Mouse (Mus musculus): ENCODE measurements around the gene Msx1.

Gene Msx1

DNA sequence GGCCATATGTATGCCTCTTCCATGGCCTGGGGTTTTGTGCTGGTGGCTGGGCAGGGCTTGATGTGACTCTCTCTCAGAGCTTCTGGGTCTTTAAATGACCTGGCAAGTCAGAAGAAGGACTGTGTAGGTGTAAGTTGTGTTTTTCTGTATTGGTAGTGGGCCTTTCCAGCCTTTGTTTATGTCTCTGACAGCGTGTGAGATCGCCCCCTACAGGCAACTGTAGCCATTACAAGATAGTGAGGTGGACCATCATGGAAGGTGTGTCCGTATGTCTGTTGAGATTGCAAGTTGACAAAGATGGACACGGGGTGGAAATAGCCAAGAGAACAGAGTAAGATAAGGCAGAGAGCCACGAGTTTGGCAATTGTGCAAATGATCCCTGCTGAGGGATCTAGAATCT lies 32.2 kb downstream of the Msx1 start:
- DNase-seq, result no peak

DNA sequence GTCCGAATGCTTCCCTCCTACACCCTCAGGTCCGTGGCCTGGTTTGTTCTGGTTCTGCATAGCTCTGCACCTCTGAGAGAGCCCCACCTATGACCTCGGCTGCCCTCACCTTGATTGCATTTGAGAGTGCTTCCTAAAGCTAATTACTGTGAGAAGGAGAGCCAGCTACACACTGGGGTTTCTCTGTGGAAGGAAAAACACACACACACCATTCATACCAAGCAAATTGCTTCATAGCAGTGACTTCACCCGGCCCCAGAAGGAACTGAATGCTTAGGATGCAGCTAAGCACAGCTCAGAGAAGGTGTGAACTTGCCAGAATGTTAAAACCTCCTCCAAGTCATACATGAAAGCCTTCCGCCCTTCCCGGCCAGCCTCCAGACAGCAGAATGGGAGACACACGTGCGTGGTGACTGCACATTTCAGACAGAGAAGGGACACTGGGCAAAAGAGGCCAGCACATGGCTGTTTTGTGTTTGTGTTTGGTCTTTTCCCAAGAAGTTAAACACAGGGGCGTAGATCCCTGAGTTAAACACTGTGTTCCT lies 39.5 kb downstream of the Msx1 start:
- DNase-seq, result no peak

DNA sequence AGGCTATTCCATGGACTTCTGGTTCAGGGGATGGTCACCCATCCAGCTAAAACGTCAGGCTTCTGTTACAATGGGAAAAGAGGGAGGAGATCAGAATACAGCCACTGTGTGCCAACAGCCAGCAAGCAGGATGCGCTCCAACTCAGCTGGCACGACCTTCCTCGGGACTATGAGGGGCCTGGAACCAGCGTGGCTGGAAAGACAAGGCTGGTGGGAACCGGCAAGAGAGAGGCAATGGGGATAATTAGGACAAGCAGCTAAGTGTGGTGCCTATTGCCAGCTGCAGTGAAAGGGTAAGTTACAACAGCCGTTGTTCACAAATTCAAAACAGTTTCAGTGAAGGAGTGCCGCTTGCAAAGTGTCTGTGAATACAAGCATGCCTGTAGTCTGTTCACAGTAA lies 41.1 kb downstream of the Msx1 start:
- DNase-seq, result no peak

DNA sequence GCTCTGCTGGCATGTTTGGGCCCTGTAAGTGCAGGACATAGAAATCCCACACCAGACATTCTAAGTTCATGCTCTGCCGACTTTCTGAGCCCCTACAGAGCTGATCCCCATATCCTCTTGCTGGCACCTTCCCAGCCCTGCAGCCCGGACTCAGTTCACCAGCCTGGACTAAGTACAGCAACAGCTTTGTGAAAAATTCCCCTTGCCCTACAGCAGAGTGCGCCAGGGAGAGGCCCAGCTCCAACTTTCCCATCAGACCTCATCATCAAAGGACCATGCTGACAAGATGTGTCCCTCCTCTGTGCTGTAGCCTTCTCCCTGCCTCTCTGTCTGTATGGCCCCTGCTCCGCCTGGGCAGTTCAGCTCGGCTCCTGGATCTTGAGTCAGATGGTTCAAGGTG lies 48.7 kb downstream of the Msx1 start:
- DNase-seq, result no peak

DNA sequence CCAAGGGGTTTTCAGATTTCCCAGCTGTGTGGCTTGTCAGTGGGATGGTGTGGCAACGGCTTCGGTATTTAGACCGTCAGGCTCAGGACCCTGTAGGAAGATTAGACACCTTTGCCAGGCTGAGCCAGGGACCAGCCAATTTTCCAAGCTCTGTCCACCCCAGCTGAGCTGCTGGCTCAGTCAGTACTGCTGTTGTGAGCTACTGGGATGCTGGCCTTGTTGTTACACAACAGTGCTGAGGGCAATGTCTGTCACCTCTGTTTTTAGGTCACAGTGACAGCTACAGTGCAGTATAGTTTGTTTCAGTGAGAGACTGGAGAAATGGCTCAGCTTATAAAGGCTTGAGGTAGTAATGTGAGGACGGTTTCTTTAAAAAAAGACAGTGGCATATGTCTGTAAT lies 50.4 kb downstream of the Msx1 start:
- DNase-seq, result no peak

DNA sequence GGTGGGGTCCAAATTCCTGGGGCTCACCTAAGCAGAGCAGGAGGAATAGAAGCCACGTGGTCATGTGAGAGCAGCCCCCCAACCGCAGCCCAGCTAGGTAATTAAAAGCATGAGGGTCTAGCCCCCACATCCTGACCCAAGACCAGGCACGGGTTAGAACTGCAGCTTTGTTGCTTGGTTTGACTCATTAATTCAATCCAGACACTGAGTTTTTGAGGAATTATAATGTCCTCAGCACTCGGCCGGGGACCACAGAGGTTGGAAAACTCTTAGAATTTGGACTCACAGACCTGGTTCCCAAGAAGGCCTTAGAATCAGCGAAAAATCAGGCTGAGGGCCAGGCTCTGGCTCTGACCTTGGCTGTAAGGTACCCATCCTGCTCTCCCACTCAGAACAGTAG lies 53.5 kb downstream of the Msx1 start:
- DNase-seq, result no peak

Measured in cerebellum, adult 11-12 months (tissue).